Mouse (Mus musculus) kidney, embryonic 14.5 days (tissue): Measurements from ENCODE around the gene Slc9a3r2. TPM values are rescaled to one million over a fixed set of nuclear protein-coding genes. Genes with fewer than 3 reads are reported as not detected.
A peak's percentile ranks its signal among the peaks of the same experiment; 100 is the strongest.

Experiments
- ATAC-seq: fragments of 200-750 bp; cut with Nextera tagmentation; 2 replicates; pipeline ENCODE4 v1.8.0; 2017; ENCODE audit warnings: moderate number of reproducible peaks, mild to moderate bottlenecking, moderate TSS enrichment, moderate library complexity; ENCODE audit not compliant: low FRiP score, low TSS enrichment
- H3K27ac ChIP-seq: fragments of 300-500 bp; sonication (generic); 2 replicates; pipeline ENCODE4 v1.5.1; 2014; ENCODE audit warnings: low read depth, mild to moderate bottlenecking, low read length, moderate library complexity, mixed read lengths
- H3K27me3 ChIP-seq: fragments of 300-500 bp; sonication (generic); 2 replicates; pipeline ENCODE4 v1.6.1; 2014; ENCODE audit warnings: mild to moderate bottlenecking, low read length; ENCODE audit not compliant: control insufficient read depth, insufficient read depth
- H3K36me3 ChIP-seq: fragments of 300-500 bp; sonication (generic); 2 replicates; pipeline ENCODE4 v1.6.1; 2014; ENCODE audit warnings: low read length, mixed read lengths; ENCODE audit not compliant: control insufficient read depth, insufficient read depth
- H3K4me1 ChIP-seq: fragments of 300-500 bp; sonication (generic); 2 replicates; pipeline ENCODE4 v1.6.1; 2014; ENCODE audit warnings: low read length, mixed read lengths; ENCODE audit not compliant: control insufficient read depth, insufficient read depth
- H3K4me2 ChIP-seq: fragments of 300-500 bp; sonication (generic); replicated peaks from 2 replicates; pipeline ENCODE4 v1.6.1; 2014; ENCODE audit warnings: low read depth, mild to moderate bottlenecking, low read length
- H3K4me3 ChIP-seq: fragments of 300-500 bp; sonication (generic); 2 replicates; pipeline ENCODE4 v1.5.1; 2014; ENCODE audit warnings: mild to moderate bottlenecking, low read length
- H3K9ac ChIP-seq: fragments of 300-500 bp; sonication (generic); 2 replicates; pipeline ENCODE4 v1.6.1; 2014; ENCODE audit warnings: low read depth, mild to moderate bottlenecking, low read length, moderate library complexity
- H3K9me3 ChIP-seq: fragments of 300-500 bp; sonication (generic); 2 replicates; pipeline ENCODE4 v1.6.1; 2016; ENCODE audit warnings: low read length; ENCODE audit not compliant: control insufficient read depth
- WGBS: fragments of 180-500 bp; shearing (Covaris S2); extraction: QIAGEN DNeasy Blood & Tissue Kit; methylation state at CpG from one replicate; pipeline ENCODE4 v1.1.7; 2014; 5-methylcytosine and 5-hydroxymethylcytosine counted together
- polyA plus RNA-seq: library from polyadenylated mRNA; unstranded; fragments of >200 nt; fragmentation: Nextera tagmentation; extraction: Ambion mirVana; gene quantifications from 2 replicates; pipeline ENCODE4 v1.2.1, GENCODE M21; 2014

Gene Slc9a3r2
- polyA plus RNA-seq, 1 experiment from 2014 or later = 95.5 TPM

GRCm38 (mm10) chr17:24635694-24636093 is 14.4 kb downstream of the Slc9a3r2 start:
- WGBS = 97% methylated on average over 5 of the region's 5 CpGs
- peaks cover 27% of the 10 kb centered on the region for H3K4me1 ChIP-seq

GRCm38 (mm10) chr17:24635024-24635423 is 15.1 kb downstream of the Slc9a3r2 start:
- Histone ChIP-seq H3K4me1 (peaks cover 24% of the 10 kb centered on the region), H3K27ac (no peak overlapping the region), H3K4me2 (no peak overlapping the region), H3K9me3 (no peaks in the 10 kb centered on the region), H3K9ac (no peak overlapping the region), H3K4me3 (no peak overlapping the region), H3K36me3 (peaks cover 16% of the 10 kb centered on the region), H3K27me3 (no peaks in the 10 kb centered on the region)
- ATAC-seq = no peak
- WGBS = 81% methylated on average over 4 of the region's 4 CpGs

More at GRCm38 (mm10) chr17:24635694-24636093, 14.4 kb downstream of the Slc9a3r2 start:
- H3K9ac ChIP-seq = no peak overlapping the region
- H3K4me3 ChIP-seq = no peak overlapping the region
- H3K27me3 ChIP-seq = no peaks in the 10 kb centered on the region
- no peaks in the 10 kb centered on the region for H3K9me3 ChIP-seq
- peaks cover 15% of the 10 kb centered on the region for H3K36me3 ChIP-seq
- H3K27ac ChIP-seq = no peak overlapping the region
- no peak for ATAC-seq
- no peak overlapping the region for H3K4me2 ChIP-seq

- Histone ChIP-seq H3K27ac (no peak overlapping the region), H3K9ac (no peak overlapping the region), H3K9me3 (no peaks in the 10 kb centered on the region), H3K4me2 (no peak overlapping the region), H3K36me3 (peaks cover 24% of the 10 kb centered on the region), H3K27me3 (no peaks in the 10 kb centered on the region), H3K4me3 (no peak overlapping the region), H3K4me1 (peaks cover 13% of the 10 kb centered on the region)
- no peak for ATAC-seq
- 96% methylated on average over 11 of the region's 11 CpGs for WGBS
Measured at GRCm38 (mm10) chr17:24633831-24634230, 16.3 kb downstream of the Slc9a3r2 start.

GRCm38 (mm10) chr17:24632813-24633449 is 17.2 kb downstream of the Slc9a3r2 start:
- Histone ChIP-seq H3K36me3 (peaks cover 27% of the 10 kb centered on the region), H3K4me1 (peaks cover 13% of the 10 kb centered on the region), H3K9ac (peak overlapping the region; percentile 63), H3K9me3 (no peaks in the 10 kb centered on the region), H3K27ac (peak overlapping the region; percentile 75), H3K27me3 (no peaks in the 10 kb centered on the region), H3K4me3 (peak overlapping the region; percentile 58), H3K4me2 (peak overlapping the region; percentile 50)
- ATAC-seq = peak; percentile 32; the same call in 1 of the 2 replicates
- WGBS = 11% methylated on average over 22 of the region's 22 CpGs

GRCm38 (mm10) chr17:24632167-24632812 is 17.8 kb downstream of the Slc9a3r2 start, which contains the start of the genes Tsc2 and Nthl1:
Gene Tsc2 (minus strand): TSS chr17:24632630.
Gene Nthl1 (plus strand): TSS chr17:24632680.
- WGBS = under 1% methylated on average over 47 of the region's 51 CpGs
- peak within 1 kb of the TSS; percentile 75 for H3K27ac ChIP-seq
- peak within 1 kb of the TSS; percentile 50 for H3K4me2 ChIP-seq
- H3K27me3 ChIP-seq = no peaks in the 10 kb centered on the region
- H3K9ac ChIP-seq = peak within 1 kb of the TSS; percentile 63
- H3K9me3 ChIP-seq = no peaks in the 10 kb centered on the region
- peak; percentile 88 for ATAC-seq
- H3K36me3 ChIP-seq = peaks cover 32% of the 10 kb centered on the region
- H3K4me3 ChIP-seq = peak within 1 kb of the TSS; percentile 58
- H3K4me1 ChIP-seq = peaks cover 13% of the 10 kb centered on the region

GRCm38 (mm10) chr17:24630072-24630471 is 20.1 kb downstream of the Slc9a3r2 start:
- ATAC-seq = no peak
- H3K4me2 ChIP-seq = no peak overlapping the region

GRCm38 (mm10) chr17:24628646-24629045 is 21.5 kb downstream of the Slc9a3r2 start:
- Histone ChIP-seq H3K4me1 (peaks cover 13% of the 10 kb centered on the region), H3K9me3 (no peaks in the 10 kb centered on the region), H3K27me3 (no peaks in the 10 kb centered on the region), H3K9ac (no peak overlapping the region), H3K4me3 (no peak overlapping the region), H3K4me2 (no peak overlapping the region), H3K36me3 (peaks cover 64% of the 10 kb centered on the region), H3K27ac (no peak overlapping the region)
- WGBS = 48% methylated on average over 5 of the region's 5 CpGs
- no peak for ATAC-seq

More at GRCm38 (mm10) chr17:24630072-24630471, 20.1 kb downstream of the Slc9a3r2 start:
- H3K4me3 ChIP-seq = no peak overlapping the region
- no peak overlapping the region for H3K27ac ChIP-seq
- no peak overlapping the region for H3K9ac ChIP-seq
- H3K9me3 ChIP-seq = no peaks in the 10 kb centered on the region
- peaks cover 53% of the 10 kb centered on the region for H3K36me3 ChIP-seq
- WGBS = 90% methylated on average over 14 of the region's 14 CpGs
- H3K4me1 ChIP-seq = peaks cover 13% of the 10 kb centered on the region
- no peaks in the 10 kb centered on the region for H3K27me3 ChIP-seq

GRCm38 (mm10) chr17:24625472-24625871 is 24.7 kb downstream of the Slc9a3r2 start:
- Histone ChIP-seq H3K9ac (no peak overlapping the region), H3K4me1 (no peaks in the 10 kb centered on the region), H3K4me3 (no peak overlapping the region), H3K27ac (no peak overlapping the region), H3K27me3 (no peaks in the 10 kb centered on the region), H3K36me3 (peaks cover 91% of the 10 kb centered on the region), H3K4me2 (no peak overlapping the region), H3K9me3 (no peaks in the 10 kb centered on the region)
- WGBS = 94% methylated on average over 8 of the region's 8 CpGs
- no peak for ATAC-seq

GRCm38 (mm10) chr17:24617561-24618194 is 32.4 kb downstream of the Slc9a3r2 start:
- WGBS = 85% methylated on average over 14 of the region's 14 CpGs
- Histone ChIP-seq H3K4me1 (no peaks in the 10 kb centered on the region), H3K4me3 (no peak overlapping the region), H3K27me3 (no peaks in the 10 kb centered on the region), H3K4me2 (no peak overlapping the region), H3K9ac (no peak overlapping the region), H3K9me3 (no peaks in the 10 kb centered on the region), H3K36me3 (peaks cover 94% of the 10 kb centered on the region), H3K27ac (no peak overlapping the region)
- no peak for ATAC-seq
